Mouse (Mus musculus) lung, embryonic 16.5 days (tissue): ENCODE measurements at regions not wholly inside any gene's neighbourhood (a gene's known extent, or its start where the extent isn't known, plus 50 kb on each side); places are given as distances from the start of the nearest gene placed in this dataset. TPM values are rescaled to one million over a fixed set of nuclear protein-coding genes. Genes with fewer than 3 reads are reported as not detected.

ENCODE experiments used
- ATAC-seq: fragments of 200-750 bp; cut with Nextera tagmentation; 2 replicates; pipeline ENCODE4 v1.8.0; 2017; ENCODE audit warnings: low read depth, mild to moderate bottlenecking, moderate library complexity
- H3K27ac ChIP-seq: fragments of 300-500 bp; sonication (generic); 2 replicates; pipeline ENCODE4 v1.5.1; 2014; ENCODE audit warnings: mild to moderate bottlenecking, control low read depth, low read length
- H3K27me3 ChIP-seq: fragments of 300-500 bp; sonication (generic); 2 replicates; pipeline ENCODE4 v1.6.1; 2014; ENCODE audit warnings: low read depth, low read length, mixed read lengths; ENCODE audit not compliant: control insufficient read depth, insufficient read depth
- H3K36me3 ChIP-seq: fragments of 300-500 bp; sonication (generic); 2 replicates; pipeline ENCODE4 v1.6.1; 2014; ENCODE audit warnings: low read length; ENCODE audit not compliant: control insufficient read depth, insufficient read depth
- H3K4me1 ChIP-seq: fragments of 300-500 bp; sonication (generic); replicated peaks from 2 replicates; pipeline ENCODE4 v1.6.1; 2014; ENCODE audit warnings: low read length, mixed read lengths; ENCODE audit not compliant: control insufficient read depth, insufficient read depth
- H3K4me2 ChIP-seq: fragments of 300-500 bp; sonication (generic); 2 replicates; pipeline ENCODE4 v1.6.1; 2014; ENCODE audit warnings: low read depth, low read length, control low read depth
- H3K4me3 ChIP-seq: fragments of 300-500 bp; sonication (generic); 2 replicates; pipeline ENCODE4 v1.5.1; 2014; ENCODE audit warnings: mild to moderate bottlenecking, low read length, control low read depth
- H3K9ac ChIP-seq: fragments of 300-500 bp; sonication (generic); 2 replicates; pipeline ENCODE4 v1.6.1; 2014; ENCODE audit warnings: low read length, control low read depth
- H3K9me3 ChIP-seq: fragments of 300-500 bp; sonication (generic); 2 replicates; pipeline ENCODE4 v1.6.1; 2016; ENCODE audit warnings: low read length; ENCODE audit not compliant: control insufficient read depth
- WGBS: fragments of 180-500 bp; shearing (Covaris S2); extraction: QIAGEN DNeasy Blood & Tissue Kit; methylation state at CpG from one replicate; pipeline ENCODE4 v1.1.7; 2014; 5-methylcytosine and 5-hydroxymethylcytosine counted together
- microRNA-seq: library from miRNA; unstranded; fragments of <30 nt; microRNA quantifications from one replicate; pipeline ENCODE4, GENCODE M21; 2016

GRCm38 (mm10) chr1:73072237-73072904, 56.7 kb upstream of the Tnp1 start:
- no peaks in the 10 kb centered on the region for H3K4me1 ChIP-seq
- no peak; the same call in 1 of the 2 replicates for ATAC-seq
- no peaks in the 10 kb centered on the region for H3K27me3 ChIP-seq
- 72% methylated on average over 5 of the region's 5 CpGs for WGBS
- no peaks in the 10 kb centered on the region for H3K9me3 ChIP-seq
- no peaks in the 10 kb centered on the region for H3K36me3 ChIP-seq
- no peak overlapping the region for H3K9ac ChIP-seq
- no peak overlapping the region for H3K4me3 ChIP-seq
- no peak overlapping the region for H3K27ac ChIP-seq
- H3K4me2 ChIP-seq = no peak overlapping the region

GRCm38 (mm10) chr1:73070126-73070525, 54.4 kb upstream of the Tnp1 start:
- H3K4me3 ChIP-seq = no peak overlapping the region
- H3K9me3 ChIP-seq = no peaks in the 10 kb centered on the region
- H3K4me1 ChIP-seq = no peaks in the 10 kb centered on the region
- H3K36me3 ChIP-seq = no peaks in the 10 kb centered on the region
- H3K27ac ChIP-seq = no peak overlapping the region
- WGBS = 43% methylated on average over 2 of the region's 2 CpGs
- ATAC-seq = no peak
- H3K4me2 ChIP-seq = no peak overlapping the region
- H3K27me3 ChIP-seq = no peaks in the 10 kb centered on the region
- H3K9ac ChIP-seq = no peak overlapping the region

Small RNA genes lying in the stretch of these regions (microRNA-seq; reads per million reads assigned to microRNA genes)
- gene Mir6351 = not detected
